Mouse (Mus musculus): ENCODE measurements around the gene Dnajc15. TPM values are rescaled to one million over a fixed set of nuclear protein-coding genes. Genes with fewer than 3 reads are reported as not detected.
A peak's percentile ranks its signal among the peaks of the same experiment; 100 is the strongest.

Dnajc15 gene
- total and polyA plus RNA-seq, 2 experiments from 2014 or later = 10.6 to 98.8 TPM

DNA sequence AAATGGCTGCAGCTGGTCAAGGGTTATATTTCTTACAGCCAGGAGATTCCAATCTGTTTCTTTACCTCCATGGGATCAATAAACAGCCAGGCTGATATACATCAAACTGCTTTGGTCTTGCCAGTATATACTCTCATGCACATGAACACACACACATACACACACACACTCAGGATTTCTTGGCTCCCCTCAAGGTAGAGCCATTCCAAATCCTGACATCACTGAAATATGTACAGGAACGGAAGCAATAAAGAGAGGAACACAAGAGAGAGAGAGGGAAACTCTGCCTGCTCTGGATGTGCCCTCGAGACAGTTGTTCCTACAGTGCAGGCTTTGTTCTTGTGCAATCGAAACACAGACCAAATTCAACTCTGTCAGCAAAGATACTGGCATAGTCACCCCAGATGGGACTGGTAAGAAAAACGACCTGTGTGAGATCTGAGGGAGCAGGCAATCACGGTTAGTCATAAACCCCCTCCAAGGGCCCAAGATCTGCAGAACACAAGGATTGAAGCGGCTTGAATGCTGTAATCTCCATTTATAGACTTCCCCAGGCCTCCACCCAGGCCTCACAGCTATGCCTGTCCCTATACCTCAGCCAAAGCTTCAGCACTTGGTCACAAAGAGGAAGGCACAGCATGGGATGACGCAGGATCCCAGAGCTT is 80.5 kb downstream of the Dnajc15 start:
- ATAC-seq (0 out of 2 replicates have a peak, but pooled peaks have one; percentile 21), DNase-seq (ENCODE audit: low spot score) (no peak)
- H3K4me1 ChIP-seq (ENCODE audit: insufficient read depth, low read length) = no peaks in the 10 kb centered on the region
- H3K9ac ChIP-seq (replicated peaks; ENCODE audit: low read length) = no peak overlapping the region
- WGBS = 56% methylated on average over 7 of the region's 7 CpGs
- no peaks in the 10 kb centered on the region for H3K9me3 ChIP-seq (ENCODE audit: low read length)
- no peak overlapping the region for H3K27ac ChIP-seq
- no peak overlapping the region for H3K4me2 ChIP-seq (ENCODE audit: low read depth, low read length)
- no peaks in the 10 kb centered on the region for H3K27me3 ChIP-seq (ENCODE audit: insufficient read depth, low read length)
- no peak overlapping the region for H3K4me3 ChIP-seq (ENCODE audit: low read length)
- H3K36me3 ChIP-seq (ENCODE audit: insufficient read depth, low read length) = no peaks in the 10 kb centered on the region
- TF ChIP-seq CTCF (IDR thresholded peaks at IDR 0.05; ENCODE audit: low read depth) = no peak

DNA sequence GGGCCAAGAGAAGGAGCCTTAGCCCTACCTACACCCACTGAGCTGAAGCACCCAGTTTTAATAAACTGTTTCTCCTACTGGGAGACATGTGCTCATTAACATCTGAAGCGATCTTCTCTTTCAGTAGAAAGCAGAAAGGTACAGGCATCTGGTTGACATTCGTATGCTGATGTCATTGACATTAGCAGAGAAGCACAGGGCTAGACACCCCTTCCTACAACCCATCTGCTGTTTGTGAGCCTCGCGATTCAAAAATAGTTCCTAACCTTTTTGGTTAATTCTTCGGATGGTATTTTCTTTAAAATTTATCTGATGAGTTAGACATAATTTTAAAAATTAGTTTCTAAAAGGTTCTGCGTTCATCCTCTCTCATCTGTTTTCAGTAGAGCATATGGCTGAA is 81.9 kb downstream of the Dnajc15 start:
- Histone ChIP-seq H3K27ac (no peak overlapping the region), H3K9me3 (ENCODE audit: low read length) (no peaks in the 10 kb centered on the region), H3K27me3 (ENCODE audit: insufficient read depth, low read length) (no peaks in the 10 kb centered on the region), H3K4me2 (ENCODE audit: low read depth, low read length) (no peak overlapping the region), H3K9ac (replicated peaks; ENCODE audit: low read length) (no peak overlapping the region), H3K36me3 (ENCODE audit: insufficient read depth, low read length) (no peaks in the 10 kb centered on the region), H3K4me3 (ENCODE audit: low read length) (no peak overlapping the region), H3K4me1 (ENCODE audit: insufficient read depth, low read length) (no peaks in the 10 kb centered on the region)
- DNase-seq (ENCODE audit: low spot score) (no peak), ATAC-seq (no peak)
- 91% methylated on average over 6 of the region's 6 CpGs for WGBS
- no peak for TF ChIP-seq CTCF (IDR thresholded peaks at IDR 0.05; ENCODE audit: low read depth)

DNA sequence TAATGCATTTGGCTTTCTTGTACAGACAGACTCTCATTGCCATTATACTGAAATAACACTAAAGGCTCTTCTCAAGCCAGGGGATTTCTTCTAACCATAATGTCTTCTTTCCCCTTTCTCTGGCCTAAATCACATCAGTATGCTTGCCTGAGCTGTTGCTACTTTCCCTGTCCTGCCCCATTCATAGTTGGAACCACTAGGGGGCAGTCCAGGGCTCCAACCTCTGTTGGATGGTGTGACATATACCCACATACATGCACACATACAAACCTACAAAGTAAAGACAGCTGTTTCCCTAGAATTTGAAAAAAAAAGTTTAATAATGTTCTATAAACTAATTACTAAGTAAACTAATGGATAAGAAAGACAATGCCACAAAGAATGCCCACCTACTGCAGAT is 91.7 kb downstream of the Dnajc15 start:
- no peak overlapping the region for H3K4me2 ChIP-seq (ENCODE audit: low read depth, low read length)
- no peak for ATAC-seq
- H3K36me3 ChIP-seq (ENCODE audit: insufficient read depth, low read length) = no peaks in the 10 kb centered on the region
- no peak overlapping the region for H3K4me3 ChIP-seq (ENCODE audit: low read length)
- no peak overlapping the region for H3K9ac ChIP-seq (replicated peaks; ENCODE audit: low read length)
- peak; percentile 40 for TF ChIP-seq CTCF (IDR thresholded peaks at IDR 0.05; ENCODE audit: low read depth)
- no peaks in the 10 kb centered on the region for H3K4me1 ChIP-seq (ENCODE audit: insufficient read depth, low read length)
- DNase-seq (ENCODE audit: low spot score) = no peak
- no peak overlapping the region for H3K27ac ChIP-seq
- H3K9me3 ChIP-seq (ENCODE audit: low read length) = no peaks in the 10 kb centered on the region
- no peaks in the 10 kb centered on the region for H3K27me3 ChIP-seq (ENCODE audit: insufficient read depth, low read length)

DNA sequence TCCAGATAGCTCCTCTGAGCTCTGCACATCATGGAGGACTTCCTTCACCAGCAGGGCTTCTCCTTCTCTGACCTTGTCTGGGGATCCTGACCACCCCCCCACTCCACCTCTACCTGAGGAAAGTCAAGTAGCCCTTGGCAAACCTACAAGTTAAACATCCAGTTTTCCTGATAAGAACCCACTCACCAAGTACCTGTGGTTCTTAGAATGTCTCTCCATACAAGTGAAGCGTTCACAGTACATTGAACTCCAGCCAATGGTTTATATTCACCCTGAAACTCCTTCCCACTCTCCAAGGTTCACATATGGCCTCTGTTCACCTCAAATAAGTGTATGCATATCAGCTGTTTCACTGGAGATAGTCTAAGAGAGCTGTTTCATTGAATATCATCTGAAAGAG is 97.6 kb downstream of the Dnajc15 start:
- no peak for DNase-seq (ENCODE audit: low spot score)
- no peaks in the 10 kb centered on the region for H3K4me1 ChIP-seq (ENCODE audit: insufficient read depth, low read length)
- H3K4me3 ChIP-seq (ENCODE audit: low read length) = no peak overlapping the region
- WGBS = 98% methylated on average over 1 of the region's 1 CpGs
- no peaks in the 10 kb centered on the region for H3K27me3 ChIP-seq (ENCODE audit: insufficient read depth, low read length)
- ATAC-seq = no peak
- H3K4me2 ChIP-seq (ENCODE audit: low read depth, low read length) = no peak overlapping the region
- no peak overlapping the region for H3K27ac ChIP-seq
- no peak for TF ChIP-seq CTCF (IDR thresholded peaks at IDR 0.05; ENCODE audit: low read depth)
- no peak overlapping the region for H3K9ac ChIP-seq (replicated peaks; ENCODE audit: low read length)
- H3K36me3 ChIP-seq (ENCODE audit: insufficient read depth, low read length) = no peaks in the 10 kb centered on the region
- H3K9me3 ChIP-seq (ENCODE audit: low read length) = no peaks in the 10 kb centered on the region

DNA sequence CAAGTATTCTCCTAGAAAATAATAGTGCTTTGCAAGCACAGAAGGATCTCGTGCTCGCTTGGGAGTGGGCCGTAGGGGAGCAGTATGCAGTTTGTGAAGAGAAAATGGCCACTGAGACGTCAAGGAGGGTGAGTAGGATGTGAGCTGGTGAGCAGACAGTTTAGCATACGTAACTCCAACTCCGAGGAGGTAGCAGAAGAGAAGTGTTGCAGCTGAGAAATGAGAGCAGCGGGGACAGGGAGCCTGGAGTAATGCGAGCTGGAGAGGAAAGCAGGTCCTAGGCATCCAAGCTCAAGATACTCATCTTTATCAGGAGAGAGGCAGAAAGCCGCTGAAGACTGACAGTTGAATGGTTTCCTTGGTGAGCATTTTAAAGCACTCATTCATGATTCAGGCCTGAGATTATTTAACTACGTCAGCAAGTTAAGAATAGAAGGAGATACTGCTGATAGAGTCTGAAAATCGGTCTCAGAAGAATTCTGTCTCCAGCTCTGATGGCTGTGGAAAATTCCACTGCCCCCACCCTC is 98.9 kb downstream of the Dnajc15 start:
- Histone ChIP-seq H3K4me3 (ENCODE audit: low read length) (no peak overlapping the region), H3K4me1 (ENCODE audit: insufficient read depth, low read length) (no peaks in the 10 kb centered on the region), H3K9ac (replicated peaks; ENCODE audit: low read length) (no peak overlapping the region), H3K27ac (no peak overlapping the region), H3K36me3 (ENCODE audit: insufficient read depth, low read length) (no peaks in the 10 kb centered on the region), H3K9me3 (ENCODE audit: low read length) (no peaks in the 10 kb centered on the region), H3K4me2 (ENCODE audit: low read depth, low read length) (no peak overlapping the region), H3K27me3 (ENCODE audit: insufficient read depth, low read length) (no peaks in the 10 kb centered on the region)
- ATAC-seq = no peak
- DNase-seq (ENCODE audit: low spot score) = peak; percentile 14
- no peak for TF ChIP-seq CTCF (IDR thresholded peaks at IDR 0.05; ENCODE audit: low read depth)
- 64% methylated on average over 11 of the region's 11 CpGs for WGBS

DNA sequence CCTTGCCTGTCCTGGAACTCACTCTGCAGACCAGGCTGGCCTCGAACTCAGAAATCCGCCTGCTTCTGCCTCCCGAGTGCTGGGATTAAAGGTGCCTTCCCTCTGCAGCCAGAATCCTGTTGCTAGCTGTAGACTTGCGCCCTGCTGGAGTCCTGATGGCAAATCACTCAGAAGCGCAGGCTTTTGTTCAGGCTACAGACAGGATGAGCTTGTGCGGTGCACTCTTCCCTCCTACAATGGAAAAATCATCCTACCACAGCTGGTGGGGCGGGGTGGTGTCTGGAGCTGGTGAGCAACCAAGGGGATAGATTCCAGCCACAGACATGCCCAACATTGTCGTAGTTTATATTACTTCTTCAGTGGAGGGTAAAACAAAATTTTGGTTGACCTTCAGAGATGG is 101.6 kb downstream of the Dnajc15 start:
- H3K4me2 ChIP-seq (ENCODE audit: low read depth, low read length) = no peak overlapping the region
- no peak overlapping the region for H3K27ac ChIP-seq
- no peak for ATAC-seq
- H3K27me3 ChIP-seq (ENCODE audit: insufficient read depth, low read length) = no peaks in the 10 kb centered on the region
- H3K9me3 ChIP-seq (ENCODE audit: low read length) = no peaks in the 10 kb centered on the region
- H3K36me3 ChIP-seq (ENCODE audit: insufficient read depth, low read length) = no peaks in the 10 kb centered on the region
- DNase-seq (ENCODE audit: low spot score) = no peak
- no peaks in the 10 kb centered on the region for H3K4me1 ChIP-seq (ENCODE audit: insufficient read depth, low read length)
- 72% methylated on average over 8 of the region's 8 CpGs for WGBS
- no peak for TF ChIP-seq CTCF (IDR thresholded peaks at IDR 0.05; ENCODE audit: low read depth)
- no peak overlapping the region for H3K9ac ChIP-seq (replicated peaks; ENCODE audit: low read length)
- no peak overlapping the region for H3K4me3 ChIP-seq (ENCODE audit: low read length)

DNA sequence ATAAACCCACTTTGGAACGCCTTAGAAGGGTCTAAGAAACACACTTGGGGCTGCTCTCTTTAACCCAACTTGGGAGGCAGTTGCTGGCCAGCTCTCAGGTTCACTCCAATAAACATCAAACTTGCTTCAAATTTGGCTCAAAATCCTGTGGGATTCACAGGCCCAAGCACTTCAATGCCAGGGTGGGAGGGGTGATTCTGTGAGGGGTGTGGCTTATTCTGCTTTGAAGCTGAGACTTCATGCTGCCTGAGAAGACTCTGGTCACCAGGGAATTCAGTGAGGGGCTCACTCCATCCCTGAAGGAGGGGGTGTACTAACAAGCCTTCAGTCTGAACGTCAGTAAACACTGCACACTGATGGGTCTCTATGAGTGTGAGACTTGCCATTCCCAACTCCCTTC is 103.3 kb downstream of the Dnajc15 start:
- Histone ChIP-seq H3K4me3 (ENCODE audit: low read length) (no peak overlapping the region), H3K4me1 (ENCODE audit: insufficient read depth, low read length) (no peaks in the 10 kb centered on the region), H3K4me2 (ENCODE audit: low read depth, low read length) (no peak overlapping the region), H3K27ac (no peak overlapping the region), H3K36me3 (ENCODE audit: insufficient read depth, low read length) (no peaks in the 10 kb centered on the region), H3K9me3 (ENCODE audit: low read length) (no peaks in the 10 kb centered on the region), H3K27me3 (ENCODE audit: insufficient read depth, low read length) (no peaks in the 10 kb centered on the region), H3K9ac (replicated peaks; ENCODE audit: low read length) (no peak overlapping the region)
- DNase-seq (ENCODE audit: low spot score) (no peak), ATAC-seq (no peak)
- TF ChIP-seq CTCF (IDR thresholded peaks at IDR 0.05; ENCODE audit: low read depth) = no peak
- 72% methylated on average over 2 of the region's 2 CpGs for WGBS

Other genes starting within 250 kb of the Dnajc15 start
- 0.16 and 0.22 TPM in 2 replicates for gene Epsti1, start 29.1 kb upstream of the Dnajc15 start, total RNA-seq (2014; rRNA removed)
- gene Epsti1, start 29.1 kb upstream of the Dnajc15 start, polyA plus RNA-seq (2015; fragmentation: Nextera tagmentation; extraction: Ambion mirVana) = 0.41 and 0.76 TPM in 2 replicates
- 5.4 and 7.3 TPM in 2 replicates for gene Fam216b, start 213.9 kb upstream of the Dnajc15 start, total RNA-seq (2014; rRNA removed)
- 4.5 and 6.7 TPM in 2 replicates for gene Fam216b, start 213.9 kb upstream of the Dnajc15 start, polyA plus RNA-seq (2015; fragmentation: Nextera tagmentation; extraction: Ambion mirVana)

Measured in hindbrain, postnatal 0 days (tissue).